Mouse (Mus musculus) CD4-positive, CD25-positive, alpha-beta regulatory T cell, adult 4 months (primary cell): ENCODE results near the gene Tspan18. TPM values are rescaled to one million over a fixed set of nuclear protein-coding genes. Genes with fewer than 3 reads are reported as not detected.

Experiments
- ATAC-seq: one replicate; pipeline ENCODE4 v1.8.0; 2017
- polyA plus RNA-seq, 2 experiments: library from polyadenylated mRNA; unstranded; fragments of 100-300 nt; shearing (Covaris generic); gene quantifications; one replicate each; pipeline ENCODE4 v1.2.1; 2017

Gene Tspan18
- polyA plus RNA-seq, 2 experiments from 2014 or later, result 0.08 TPM; not detected in 1

GRCm38 (mm10) chr2:93206126-93206525 lies 128.2 kb downstream of the Tspan18 start:
- no peak for ATAC-seq

DNA sequence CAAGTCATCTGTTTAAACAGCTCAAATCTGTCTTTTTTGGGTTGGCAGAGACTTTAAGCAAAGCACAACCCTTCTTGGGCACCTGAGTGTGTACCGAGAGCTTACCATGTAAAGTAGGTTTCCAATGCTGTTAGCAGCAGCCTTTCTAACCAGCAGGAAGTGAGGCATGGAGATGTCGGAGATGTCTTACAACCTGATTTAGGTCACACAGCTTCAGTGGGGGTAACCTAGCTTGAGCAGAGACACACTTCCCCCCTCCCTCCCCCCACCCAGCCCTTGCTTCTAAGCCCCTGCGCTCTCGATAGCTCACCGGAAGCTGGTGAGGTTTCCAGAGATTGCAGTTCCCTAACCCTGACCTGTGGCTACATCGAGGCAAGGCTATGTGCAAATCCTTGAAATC lies 129.7 kb downstream of the Tspan18 start:
- peak; percentile 38 for ATAC-seq

DNA sequence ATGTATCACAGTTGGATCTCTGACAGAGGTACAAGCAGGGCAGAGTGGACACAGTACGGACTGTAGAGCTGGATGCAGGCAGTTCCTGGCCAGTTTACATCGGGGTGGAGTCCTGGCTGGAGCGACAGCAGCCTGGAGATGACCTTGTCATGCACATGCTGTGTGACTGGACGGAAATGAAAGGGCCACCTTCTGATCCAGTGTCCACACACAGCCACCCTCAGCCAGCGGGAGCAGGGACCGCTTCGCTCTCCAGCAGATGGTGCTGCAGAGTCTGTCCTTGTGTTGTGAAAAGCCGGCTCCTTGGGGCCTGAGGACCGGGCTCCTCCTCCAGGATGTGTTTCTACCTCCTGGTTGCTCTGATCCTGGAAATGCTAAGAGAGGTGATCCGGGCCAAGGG lies 130.6 kb downstream of the Tspan18 start:
- peak; percentile 24 for ATAC-seq

DNA sequence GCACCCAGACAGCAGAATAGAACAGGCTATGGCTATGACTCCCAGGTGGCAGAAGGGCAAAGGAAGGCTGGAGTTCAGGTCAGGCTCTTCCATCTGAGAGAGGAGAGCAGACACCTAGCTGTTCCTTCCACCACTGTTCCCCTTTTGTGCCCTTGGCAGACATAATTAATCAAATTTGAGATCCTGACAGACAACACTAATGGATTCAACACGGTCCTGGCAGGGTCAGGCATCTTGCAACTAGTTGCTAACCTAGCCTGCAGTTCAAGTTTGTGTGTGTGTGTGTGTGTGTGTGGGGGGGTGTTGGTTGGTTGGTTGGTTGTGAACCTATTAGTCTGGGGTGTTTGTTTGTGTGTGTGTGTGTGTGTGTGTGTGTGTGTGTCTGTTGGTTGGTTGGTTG lies 131.5 kb downstream of the Tspan18 start:
- no peak for ATAC-seq

DNA sequence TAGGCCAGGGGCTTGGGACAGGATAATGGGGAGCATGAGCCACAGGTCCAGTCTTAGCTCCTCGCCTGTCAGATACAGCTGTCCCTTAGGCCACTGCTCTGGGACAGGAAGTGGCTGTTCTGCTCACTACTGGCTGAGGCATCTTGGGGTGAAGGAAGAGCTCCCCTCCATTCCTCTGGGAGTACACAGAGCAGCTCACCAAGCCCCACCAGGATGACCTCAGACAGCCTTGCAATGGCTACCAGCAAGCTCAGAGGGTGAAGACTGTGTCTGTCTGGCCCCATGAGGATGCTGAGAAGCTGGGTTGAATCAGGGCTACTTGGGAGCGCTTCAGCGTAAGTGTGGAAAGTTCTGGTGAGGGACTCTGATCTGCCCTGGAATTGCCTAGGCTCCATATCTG lies 132.3 kb downstream of the Tspan18 start:
- no peak for ATAC-seq

DNA sequence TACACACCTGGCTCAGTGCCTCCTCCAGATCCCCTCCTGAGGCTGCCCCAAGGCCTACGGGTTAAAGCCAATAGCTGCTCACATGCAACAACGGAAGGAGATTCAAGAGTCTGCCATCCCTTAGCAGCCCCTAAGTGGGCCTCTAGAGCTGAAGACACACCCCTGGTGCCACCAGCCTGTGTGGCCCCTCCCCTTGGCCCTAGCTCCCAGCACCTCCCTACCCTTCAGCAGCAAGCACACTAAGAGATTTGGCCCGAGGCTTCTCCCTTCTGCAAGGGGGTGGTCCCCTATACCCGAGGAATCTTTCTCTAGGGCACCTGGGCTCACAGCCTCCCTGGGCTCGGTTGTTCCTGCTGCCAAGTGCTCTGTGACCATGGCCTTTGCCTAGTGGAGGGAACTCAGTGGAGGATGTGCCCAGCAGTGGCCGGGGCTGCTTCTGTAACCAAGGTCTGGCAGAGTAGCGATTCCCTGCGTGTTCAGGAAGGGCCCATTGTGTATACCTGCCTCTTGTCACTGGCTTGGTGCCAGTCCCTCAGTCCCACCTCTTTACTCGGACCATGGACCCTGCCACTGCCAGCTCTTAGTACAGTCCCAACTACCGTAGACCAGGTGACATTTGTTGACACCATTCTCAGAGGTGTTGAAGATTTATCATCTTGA lies 133.5 kb downstream of the Tspan18 start:
- no peak for ATAC-seq

DNA sequence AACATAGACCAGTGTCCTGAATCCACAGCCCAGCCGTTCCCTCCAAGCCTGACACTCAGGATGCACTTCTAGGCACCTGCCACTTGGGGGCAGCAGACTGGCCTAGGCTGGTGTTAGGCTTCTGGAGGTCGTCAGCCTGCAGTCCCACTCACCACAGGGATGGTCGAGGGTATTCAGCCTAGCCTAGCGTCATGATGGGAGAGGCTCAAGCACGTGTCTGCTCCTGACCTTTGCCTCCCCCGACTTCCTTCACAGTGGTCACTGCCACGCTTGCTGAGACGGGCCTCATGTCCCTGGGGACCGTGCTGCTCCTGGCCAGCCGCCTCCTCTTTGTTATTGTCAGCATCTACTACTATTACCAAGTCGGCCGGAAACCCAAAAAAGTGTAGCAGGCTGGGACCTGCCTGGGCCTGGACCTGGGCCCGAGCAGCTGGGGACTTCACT lies 134.8 kb downstream of the Tspan18 start:
- ATAC-seq, result peak; percentile 40

DNA sequence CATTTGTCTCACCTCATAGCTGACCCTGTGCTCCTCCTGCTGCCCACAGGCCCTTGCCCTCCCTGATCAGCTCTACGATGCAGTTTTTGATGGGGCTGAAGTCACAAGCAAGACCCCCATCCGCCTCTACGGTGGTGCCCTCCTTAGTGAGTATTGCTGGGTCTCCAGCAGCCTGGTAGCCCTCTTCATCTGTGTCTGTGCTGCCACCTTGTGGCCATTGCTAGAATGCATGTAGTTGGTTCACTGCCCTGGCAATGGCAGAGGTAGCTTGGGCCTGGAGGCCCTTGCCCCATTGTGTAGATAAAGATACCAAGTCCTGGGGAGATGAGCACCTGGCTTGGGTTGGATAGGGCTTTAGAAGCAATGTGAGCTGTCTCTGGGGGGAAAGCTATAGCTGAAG lies 135.5 kb downstream of the Tspan18 start:
- peak; percentile 79 for ATAC-seq

GRCm38 (mm10) chr2:93193806-93194205 lies 140.5 kb downstream of the Tspan18 start:
- no peak for ATAC-seq

DNA sequence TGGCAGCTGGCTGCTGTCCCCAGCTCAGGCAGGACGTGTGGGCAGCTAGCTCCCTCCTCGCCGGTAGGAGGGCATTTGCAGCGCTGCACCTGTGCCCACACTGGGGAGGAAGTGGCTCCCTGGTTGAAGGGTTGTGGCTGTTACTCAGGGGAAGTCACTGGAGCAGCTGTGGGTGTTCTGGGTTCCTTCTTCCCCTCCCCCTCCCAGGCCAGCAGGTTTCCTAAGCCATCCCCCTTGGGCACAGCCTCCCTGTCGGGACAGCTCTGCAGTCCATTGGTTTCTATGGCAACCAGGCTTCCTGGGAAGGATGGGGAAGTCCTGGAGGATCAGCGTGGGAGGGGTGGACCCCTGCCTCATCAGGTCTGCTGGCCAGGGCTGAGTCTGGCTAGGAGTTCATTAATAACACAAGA lies 141.6 kb downstream of the Tspan18 start:
- ATAC-seq, result peak; percentile 78

- ATAC-seq, result peak; percentile 7
Observed at GRCm38 (mm10) chr2:93192182-93192560, 142.1 kb downstream of the Tspan18 start.

GRCm38 (mm10) chr2:93191488-93192181 lies 142.7 kb downstream of the Tspan18 start:
- no peak for ATAC-seq

GRCm38 (mm10) chr2:93190771-93191487 lies 143.4 kb downstream of the Tspan18 start:
- no peak for ATAC-seq

GRCm38 (mm10) chr2:93188761-93189458 lies 145.4 kb downstream of the Tspan18 start:
- ATAC-seq, result no peak

DNA sequence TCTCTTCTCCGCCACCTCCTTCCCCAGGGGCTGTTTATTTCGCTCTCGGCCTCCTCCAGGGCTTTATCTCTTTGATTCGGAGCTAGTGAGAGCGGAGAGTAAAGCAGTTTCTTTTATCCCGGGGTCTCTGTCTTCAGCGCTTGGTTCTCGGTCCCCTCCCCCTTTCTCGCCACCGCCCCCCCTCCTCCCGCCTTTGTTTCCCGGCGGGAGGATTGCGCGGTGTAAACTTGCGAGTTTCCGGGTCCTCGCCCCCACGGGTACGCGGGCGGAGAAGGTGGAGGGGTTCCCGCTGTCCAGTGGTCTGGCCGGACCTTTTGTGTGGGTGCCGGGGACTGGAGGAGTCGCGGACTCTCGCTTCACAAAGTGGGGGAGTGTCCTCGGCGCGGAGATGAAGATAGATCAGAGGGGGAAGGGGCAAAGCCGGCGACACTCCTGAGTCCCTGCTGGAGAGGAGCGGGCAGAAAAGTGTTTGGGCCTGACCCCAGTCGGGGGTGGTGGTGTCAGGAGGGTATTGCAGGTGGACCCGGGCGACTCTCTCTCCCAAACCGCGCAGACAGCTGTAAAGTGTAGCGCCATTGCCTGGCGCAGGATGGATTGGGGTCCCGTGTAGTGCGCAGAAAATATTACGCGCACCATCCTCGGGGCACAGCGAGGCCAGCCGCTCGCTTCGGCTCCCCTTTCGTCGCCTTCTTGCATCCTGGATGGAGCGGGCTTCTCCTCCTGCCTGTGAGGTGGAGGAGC lies 146.1 kb downstream of the Tspan18 start:
- ATAC-seq, result peak; percentile 7

GRCm38 (mm10) chr2:93187323-93187996 lies 146.8 kb downstream of the Tspan18 start, which contains the start of gene Trp53i11:
Gene Trp53i11 (plus strand): TSS chr2:93187548.
- peak; percentile 78 for ATAC-seq

GRCm38 (mm10) chr2:93182859-93183258 lies 151.4 kb downstream of the Tspan18 start:
- no peak for ATAC-seq

DNA sequence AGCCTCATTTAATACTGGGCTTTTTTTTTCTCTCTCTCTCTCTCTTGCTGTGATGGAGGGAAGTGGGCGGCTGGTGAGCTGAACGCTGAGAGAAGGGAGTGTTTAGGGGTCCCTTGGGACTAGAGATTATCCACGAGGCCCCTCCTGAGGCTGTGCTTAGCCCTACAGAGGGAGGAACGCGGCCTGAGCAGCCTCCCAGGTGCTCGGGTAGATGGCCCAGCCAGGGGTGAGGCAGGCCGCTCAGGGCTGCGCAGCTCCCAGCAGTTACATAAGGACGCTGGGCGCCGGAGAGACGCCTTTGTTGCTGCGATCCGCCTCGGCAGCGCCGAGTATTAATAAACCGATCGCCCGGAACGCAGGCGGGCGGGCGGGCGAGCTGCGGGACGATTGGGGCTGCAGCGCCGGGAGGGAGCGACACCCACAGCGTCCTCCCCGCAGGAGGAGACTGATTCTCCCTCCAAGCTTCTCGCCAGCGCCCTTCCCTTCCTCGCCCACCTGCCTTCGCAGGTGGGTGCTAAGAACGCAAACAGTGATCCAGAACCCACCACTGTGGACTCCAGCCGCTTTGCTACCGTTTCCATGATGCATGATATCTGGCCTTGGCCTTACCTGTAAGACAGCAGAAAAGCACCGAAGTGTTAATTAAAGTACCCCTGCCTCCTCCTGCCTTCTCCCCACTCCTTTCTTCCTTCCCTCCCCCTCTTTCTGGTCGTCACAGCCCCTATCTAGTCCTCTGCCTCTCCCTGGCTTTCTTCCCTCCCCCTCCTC lies 154.0 kb downstream of the Tspan18 start:
- ATAC-seq, result peak; percentile 28

DNA sequence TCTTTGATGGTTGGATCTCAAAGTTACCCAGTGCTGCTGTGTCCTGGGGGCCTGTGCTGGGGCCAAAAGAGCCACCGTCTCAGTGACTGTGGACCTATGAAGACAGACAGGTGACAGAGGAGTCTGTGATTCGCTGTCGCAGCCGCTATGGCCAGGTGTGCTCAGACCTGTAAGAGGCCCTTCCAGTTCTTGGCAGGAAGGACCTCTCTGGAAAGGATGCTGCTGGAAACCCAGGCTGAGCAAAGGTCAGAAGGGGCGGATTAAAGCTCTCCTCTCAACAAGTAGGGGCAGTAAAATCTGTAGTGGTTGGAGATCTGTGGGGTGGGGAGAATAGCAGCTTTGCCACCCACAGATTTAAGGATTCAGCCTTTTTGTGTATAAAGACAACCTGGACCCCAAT lies 154.7 kb downstream of the Tspan18 start:
- ATAC-seq, result no peak

DNA sequence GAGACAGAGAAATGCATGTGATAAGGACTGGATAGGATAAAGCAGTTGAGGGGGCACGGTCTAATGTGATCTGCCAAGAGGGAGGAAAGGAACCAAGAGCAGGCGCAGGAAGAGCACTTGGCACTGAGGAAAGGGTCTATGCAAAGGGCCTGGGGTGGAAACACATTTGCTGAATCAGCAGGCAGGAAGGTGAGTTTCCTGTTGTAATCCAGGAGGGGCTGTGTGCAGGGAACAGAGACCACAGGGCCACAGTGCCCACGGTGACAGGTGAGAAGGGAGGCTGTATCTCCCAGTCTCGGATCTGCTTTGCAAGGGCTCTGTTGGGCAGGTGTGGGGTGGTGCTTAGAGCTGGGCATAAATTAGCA lies 156.0 kb downstream of the Tspan18 start:
- ATAC-seq, result no peak
